Comparison of ENCODE assay signal across 19 mouse cellular contexts in the genomic region with DNA sequence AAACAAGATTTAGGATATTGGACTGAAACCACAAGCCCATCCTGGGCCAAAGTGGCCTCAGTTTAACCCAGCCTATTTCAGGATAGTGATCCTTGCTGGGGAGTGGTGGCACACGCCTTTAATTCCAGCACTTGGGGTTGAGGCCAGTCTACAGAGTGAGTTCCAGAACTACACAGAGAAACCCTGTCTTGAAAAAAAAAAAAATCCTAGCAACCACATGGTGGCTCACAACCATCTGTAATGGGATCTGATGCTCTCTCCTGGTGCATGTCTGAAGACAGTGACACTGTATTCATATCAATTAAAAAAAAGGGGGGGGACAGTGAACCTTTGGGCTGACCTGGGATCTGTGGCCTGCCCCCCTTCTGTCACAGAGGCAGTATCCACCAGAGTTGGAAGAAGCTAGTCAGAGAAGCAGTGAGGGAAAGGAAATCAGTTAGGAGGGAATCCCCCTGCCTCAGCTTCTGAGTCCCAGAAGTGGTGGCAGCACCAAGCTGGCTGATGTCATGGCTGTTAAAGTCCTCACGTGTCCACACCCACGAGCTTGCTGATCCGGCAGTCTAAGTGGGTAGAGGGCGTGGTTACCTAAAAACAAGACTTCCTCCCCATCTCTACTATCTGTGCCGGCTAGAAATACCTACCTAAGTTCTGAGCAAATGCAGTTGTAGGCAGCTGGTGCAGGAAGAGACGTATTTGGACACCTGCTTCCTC. TPM values are rescaled to one million over a fixed set of nuclear protein-coding genes. Genes with fewer than 3 reads are reported as not detected.
A peak's percentile ranks its signal among the peaks of the same experiment; 100 is the strongest.
DNase-seq lines count a peak whose midpoint lies in the region; ATAC-seq and TF ChIP-seq lines count a peak whose summit lies in the region.
"Had no signal": no experiment of that assay in that cellular context is flagged by ENCODE, and none has a peak within 500 bp of the region (broad histone marks: within the 10 kb centered on the region; RNA-seq: fewer than 3 reads in every experiment).

No protein-coding gene starts in this region.

- peak overlapping the region; percentile 57 for H3K27ac ChIP-seq in heart, embryonic 16.5 days (ENCODE audit: low read length)
- H3K27ac ChIP-seq in cortical plate, adult 2 months (ENCODE audit: insufficient read depth, low read length), result 0 out of 2 replicates have a peak overlapping the region, but pooled peaks have one; percentile 13
- no peak overlapping the region for H3K27ac ChIP-seq in midbrain, embryonic 14.5 days (replicated peaks; ENCODE audit: low read depth, low read length)
- H3K27ac ChIP-seq: embryonic facial prominence, embryonic 12.5 days; forebrain, embryonic 13.5 days; heart, embryonic 15.5 days; hindbrain, embryonic 15.5 days; kidney, postnatal 0 days had no signal

- no peaks in the 10 kb centered on the region for H3K9me3 ChIP-seq in heart, embryonic 16.5 days (replicated peaks; ENCODE audit: control insufficient read depth, low read length)
- H3K9me3 ChIP-seq in midbrain, embryonic 14.5 days (ENCODE audit: control insufficient read depth, low read length), result no peaks in the 10 kb centered on the region
- H3K9me3 ChIP-seq: embryonic facial prominence, embryonic 12.5 days; forebrain, embryonic 13.5 days; heart, embryonic 15.5 days; hindbrain, embryonic 15.5 days had no signal

- TF ChIP-seq POLR2A in cortical plate, adult 2 months (IDR thresholded peaks at IDR 0.05; ENCODE audit: extremely low read depth, insufficient read depth, low read length), result peak; percentile 63; the same call in 1 of the 2 replicates

- WGBS in heart, embryonic 16.5 days, result 46% methylated on average over 7 of the region's 7 CpGs
- WGBS in midbrain, embryonic 14.5 days, result 71% methylated on average over 7 of the region's 7 CpGs

- TF ChIP-seq CTCF in cortical plate, adult 2 months (IDR thresholded peaks at IDR 0.05; ENCODE audit: extremely low read depth, insufficient read depth, low read length), result no peak

- no peak for DNase-seq in heart, adult 8-10 months (ENCODE audit: low spot score)
- peak; percentile 76 to 80 for DNase-seq in B cell, adult 2 months
- DNase-seq in spleen, postnatal 36 days (ENCODE audit: low spot score in 2 of 2), result peak; percentile 87 to 88
- DNase-seq in urinary bladder, postnatal 36 days (ENCODE audit: low spot score in 2 of 2), result no peak
- DNase-seq in retina, postnatal 1 day, result no peak
- no peak for DNase-seq in midbrain, embryonic 14.5 days
- DNase-seq: adrenal gland, postnatal 14 days; cerebellum, adult 18-20 months; gastrocnemius, postnatal 36 days had no signal

- H3K4me3 ChIP-seq in heart, embryonic 16.5 days (ENCODE audit: low read length), result no peak overlapping the region
- H3K4me3 ChIP-seq in cortical plate, adult 2 months (ENCODE audit: insufficient read depth, low read length), result no peak overlapping the region
- H3K4me3 ChIP-seq in midbrain, embryonic 14.5 days (replicated peaks; ENCODE audit: low read depth, low read length), result no peak overlapping the region
- H3K4me3 ChIP-seq: embryonic facial prominence, embryonic 12.5 days; forebrain, embryonic 13.5 days; heart, embryonic 15.5 days; hindbrain, embryonic 15.5 days had no signal

- H3K27me3 ChIP-seq in heart, embryonic 16.5 days (ENCODE audit: control insufficient read depth, insufficient read depth, low read length), result peaks cover 26% of the 10 kb centered on the region
- H3K27me3 ChIP-seq in midbrain, embryonic 14.5 days (ENCODE audit: control insufficient read depth, insufficient read depth, low read length), result no peaks in the 10 kb centered on the region
- H3K27me3 ChIP-seq: Patski had no signal

- peaks cover 20% of the 10 kb centered on the region for H3K4me1 ChIP-seq in heart, embryonic 16.5 days (ENCODE audit: control insufficient read depth, insufficient read depth, low read length)
- H3K4me1 ChIP-seq in cortical plate, adult 2 months (ENCODE audit: control insufficient read depth, insufficient read depth, low read length), result peaks cover 3% of the 10 kb centered on the region
- peaks cover 11% of the 10 kb centered on the region for H3K4me1 ChIP-seq in midbrain, embryonic 14.5 days (ENCODE audit: control insufficient read depth, insufficient read depth, low read length)

- H3K4me2 ChIP-seq in heart, embryonic 16.5 days (ENCODE audit: low read depth, low read length), result no peak overlapping the region
- no peak overlapping the region for H3K4me2 ChIP-seq in midbrain, embryonic 14.5 days (ENCODE audit: low read length)
- H3K4me2 ChIP-seq: embryonic facial prominence, embryonic 12.5 days; forebrain, embryonic 13.5 days; heart, embryonic 15.5 days; hindbrain, embryonic 15.5 days had no signal

- no peak for ATAC-seq in heart, embryonic 16.5 days (replicated peaks; ENCODE audit: extremely low read depth, insufficient read depth, low FRiP score)
- ATAC-seq in midbrain, embryonic 14.5 days (ENCODE audit: low FRiP score, low TSS enrichment), result no peak
- ATAC-seq: forebrain, embryonic 13.5 days; Patski had no signal

- no peaks in the 10 kb centered on the region for H3K36me3 ChIP-seq in heart, embryonic 16.5 days (ENCODE audit: control insufficient read depth, insufficient read depth)
- H3K36me3 ChIP-seq in midbrain, embryonic 14.5 days (ENCODE audit: control insufficient read depth, insufficient read depth, low read length), result peaks cover 11% of the 10 kb centered on the region
- H3K36me3 ChIP-seq: heart, embryonic 15.5 days had no signal

- no peak overlapping the region for H3K9ac ChIP-seq in heart, embryonic 16.5 days (ENCODE audit: low read length)
- no peak overlapping the region for H3K9ac ChIP-seq in midbrain, embryonic 14.5 days (replicated peaks; ENCODE audit: low read length)
- H3K9ac ChIP-seq: embryonic facial prominence, embryonic 12.5 days; forebrain, embryonic 13.5 days; heart, embryonic 15.5 days; hindbrain, embryonic 15.5 days had no signal

RNA-seq across cellular contexts. Expression of gene Arl5c, which starts 3.1 kb away (rescaled TPM):
- polyA plus RNA-seq in heart, embryonic 16.5 days (2015; fragmentation: Nextera tagmentation; extraction: Ambion mirVana), result 7.7 and 13.2 TPM in 2 replicates
- total RNA-seq in heart, adult 8-10 months (2022), result under 1 TPM; 0.22 to 0.87 (median 0.45) TPM
- polyA plus RNA-seq in cortical plate, adult 2 months (2012; rRNA removed), result 2.2 and 2.6 TPM in 2 replicates
- 7.1 and 12.1 TPM in 2 replicates for polyA plus RNA-seq in midbrain, embryonic 14.5 days (2014; fragmentation: Nextera tagmentation; extraction: Ambion mirVana)

RNA-seq across cellular contexts. Expression of gene Plxdc1, which starts 12.8 kb away (rescaled TPM):
- 1.8 and 2.6 TPM in 2 replicates for polyA plus RNA-seq in heart, embryonic 16.5 days (2015; fragmentation: Nextera tagmentation; extraction: Ambion mirVana)
- 1 to 10 TPM; 2.7 to 4.5 (median 3.4) TPM for total RNA-seq in heart, adult 8-10 months (2022)
- polyA plus RNA-seq in cortical plate, adult 2 months (2012; rRNA removed), result 28.6 and 29.2 TPM in 2 replicates
- 0.96 and 1.2 TPM in 2 replicates for polyA plus RNA-seq in midbrain, embryonic 14.5 days (2014; fragmentation: Nextera tagmentation; extraction: Ambion mirVana)

RNA-seq across cellular contexts. Expression of gene Cacnb1, which starts 23.8 kb away (rescaled TPM):
- polyA plus RNA-seq in heart, embryonic 16.5 days (2015; fragmentation: Nextera tagmentation; extraction: Ambion mirVana), result 6.3 and 6.7 TPM in 2 replicates
- 1 to 10 TPM; 6.2 to 8.5 (median 6.5) TPM for total RNA-seq in heart, adult 8-10 months (2022)
- polyA plus RNA-seq in cortical plate, adult 2 months (2012; rRNA removed), result 114 and 117 TPM in 2 replicates
- polyA plus RNA-seq in midbrain, embryonic 14.5 days (2014; fragmentation: Nextera tagmentation; extraction: Ambion mirVana), result 40.6 and 61.2 TPM in 2 replicates

RNA-seq across cellular contexts. Expression of gene Rpl19, which starts 27.5 kb away (rescaled TPM):
- polyA plus RNA-seq in heart, embryonic 16.5 days (2015; fragmentation: Nextera tagmentation; extraction: Ambion mirVana), result 596 and 670 TPM in 2 replicates
- 100 to 1,000 TPM; 503 to 616 (median 589) TPM for total RNA-seq in heart, adult 8-10 months (2022)
- polyA plus RNA-seq in cortical plate, adult 2 months (2012; rRNA removed), result 880 and 901 TPM in 2 replicates
- polyA plus RNA-seq in midbrain, embryonic 14.5 days (2014; fragmentation: Nextera tagmentation; extraction: Ambion mirVana), result 685 and 710 TPM in 2 replicates

RNA-seq across cellular contexts. Expression of gene Stac2, which starts 54.2 kb away (rescaled TPM):
- 0.62 and 0.75 TPM in 2 replicates for polyA plus RNA-seq in heart, embryonic 16.5 days (2015; fragmentation: Nextera tagmentation; extraction: Ambion mirVana)
- total RNA-seq in heart, adult 8-10 months (2022), result under 1 TPM; 0.16 to 0.23 (median 0.19) TPM
- 49.7 and 51.6 TPM in 2 replicates for polyA plus RNA-seq in cortical plate, adult 2 months (2012; rRNA removed)
- polyA plus RNA-seq in midbrain, embryonic 14.5 days (2014; fragmentation: Nextera tagmentation; extraction: Ambion mirVana), result 2.9 and 4.1 TPM in 2 replicates
- total RNA-seq: liver, adult 2 months; megakaryocyte progenitor cell, adult 5-6 weeks had no signal
- polyA plus RNA-seq: liver, adult 2 months had no signal

Comparison
In these comparisons a context has a peak if more than half of its experiments do, and no peak if none do; other contexts are left out.
1. DNase-seq: peak in B cell, adult 2 months (2 of 2) and spleen, postnatal 36 days (2 of 2); none in heart, adult 8-10 months (single experiment), urinary bladder, postnatal 36 days (0 of 2), retina, postnatal 1 day (single experiment) and midbrain, embryonic 14.5 days (single experiment).